Mouse (Mus musculus) CH12.LX (cell line): ENCODE measurements at regions not wholly inside any gene's neighbourhood (a gene's known extent, or its start where the extent isn't known, plus 50 kb on each side); places are given as distances from the start of the nearest gene placed in this dataset.

Experiments used
- DNase-seq: peaks from one replicate; pipeline ENCODE4 v3.0.0-alpha.2; 2013; ENCODE audit errors: extremely low read depth
- H3K27ac ChIP-seq: 2 replicates; pipeline ENCODE4 v1.5.1; 2012; ENCODE audit warnings: low read depth, mild to moderate bottlenecking, control low read depth, moderate library complexity; ENCODE audit not compliant: insufficient read depth
- H3K27me3 ChIP-seq: replicated peaks from 2 replicates; pipeline ENCODE3; 2012; ENCODE audit warnings: inconsistent platforms
- H3K36me3 ChIP-seq, 2 experiments: replicated peaks in 1 of 2; 2 replicates each; pipeline versions ENCODE3 to v1.6.1; 2012; ENCODE audit warnings: inconsistent platforms in 1 of 2, low read length in 1 of 2, mild to moderate bottlenecking in 1 of 2, mixed read lengths in 1 of 2, moderate library complexity in 1 of 2; ENCODE audit not compliant: control insufficient read depth in 1 of 2, insufficient read depth in 1 of 2
- H3K4me1 ChIP-seq, 2 experiments: 2 replicates each; pipeline ENCODE4 v1.6.1; 2012; ENCODE audit warnings: inconsistent platforms in 1 of 2, moderate library complexity in 1 of 2; ENCODE audit not compliant: insufficient read depth in 2 of 2, control insufficient read depth in 1 of 2
- H3K4me2 ChIP-seq: 2 replicates; pipeline ENCODE4 v1.6.1; 2012; ENCODE audit warnings: low read depth, mild to moderate bottlenecking, control low read depth; ENCODE audit not compliant: poor library complexity, insufficient read depth, severe bottlenecking
- H3K4me3 ChIP-seq, 3 experiments: fragments of 150-350 bp in 1 of 3; sonication (generic) in 1 of 3; replicated peaks in 1 of 3; 2 replicates each; pipeline versions ENCODE3 to v1.5.1; 2011 to 2012; ENCODE audit warnings: low read depth in 2 of 3, low read length in 2 of 3, mild to moderate bottlenecking in 2 of 3, moderate library complexity in 2 of 3, control low read depth in 1 of 3, improper control_type of control experiment in 1 of 3, inconsistent platforms in 1 of 3, mixed read lengths in 1 of 3; ENCODE audit not compliant: poor library complexity in 1 of 3
- H3K79me2 ChIP-seq: replicated peaks from 2 replicates; pipeline ENCODE4 v1.6.1; 2012; ENCODE audit warnings: mild to moderate bottlenecking, moderate library complexity; ENCODE audit not compliant: control insufficient read depth, poor library complexity, insufficient read depth, severe bottlenecking; ENCODE audit errors: extremely low read depth
- H3K9ac ChIP-seq: 2 replicates; pipeline ENCODE4 v1.6.1; 2012; ENCODE audit warnings: low read depth, mild to moderate bottlenecking, control low read depth, moderate library complexity; ENCODE audit not compliant: insufficient read depth
- H3K9me3 ChIP-seq: replicated peaks from 2 replicates; pipeline ENCODE3; 2012; ENCODE audit warnings: low read length, inconsistent platforms, mixed read lengths
- BHLHE40 ChIP-seq: IDR thresholded peaks from 2 replicates; pipeline ENCODE4 v1.6.1; 2011; ENCODE audit warnings: mild to moderate bottlenecking, low read depth, low read length, improper control_type of control experiment
- CHD1 ChIP-seq: IDR thresholded peaks from 2 replicates; pipeline ENCODE4 v1.6.1; 2012; ENCODE audit warnings: low read depth, low read length, improper control_type of control experiment, inconsistent platforms
- CHD2 ChIP-seq: IDR thresholded peaks from 2 replicates; pipeline ENCODE4 v1.6.1; 2011; ENCODE audit warnings: low read length, improper control_type of control experiment
- ELF1 ChIP-seq: IDR thresholded peaks from 2 replicates; pipeline ENCODE4 v1.6.1; 2014; ENCODE audit warnings: low read depth, mild to moderate bottlenecking, inconsistent platforms, low read length, improper control_type of control experiment
- EP300 ChIP-seq: IDR thresholded peaks from 2 replicates; pipeline ENCODE4 v1.6.1; 2011; ENCODE audit warnings: low read length, improper control_type of control experiment
- ETS1 ChIP-seq: conservative IDR thresholded peaks from 2 replicates; pipeline ENCODE4 v1.6.1; 2012; ENCODE audit warnings: low read depth, mild to moderate bottlenecking, inconsistent platforms, low read length, improper control_type of control experiment, moderate library complexity
- HCFC1 ChIP-seq: IDR thresholded peaks from 2 replicates; pipeline ENCODE4 v1.6.1; 2012; ENCODE audit warnings: low read depth, mild to moderate bottlenecking, inconsistent platforms, low read length, improper control_type of control experiment
- IRF4 ChIP-seq: IDR thresholded peaks from 2 replicates; pipeline ENCODE4 v1.6.1; 2014; ENCODE audit warnings: low read depth, mild to moderate bottlenecking, inconsistent platforms, low read length, improper control_type of control experiment
- JUND ChIP-seq: conservative IDR thresholded peaks from 2 replicates; pipeline ENCODE4 v1.6.1; 2011; ENCODE audit warnings: low read depth, low read length, improper control_type of control experiment
- KAT2A ChIP-seq: IDR thresholded peaks from 2 replicates; pipeline ENCODE4 v1.6.1; 2012; ENCODE audit warnings: low read length, improper control_type of control experiment, inconsistent platforms; ENCODE audit not compliant: insufficient replicate concordance
- MAFK ChIP-seq: IDR thresholded peaks from 2 replicates; pipeline ENCODE4 v1.6.1; 2011; ENCODE audit warnings: low read length, improper control_type of control experiment; ENCODE audit not compliant: insufficient replicate concordance
- MAX ChIP-seq: IDR thresholded peaks from 2 replicates; pipeline ENCODE4 v1.6.1; 2011; ENCODE audit warnings: low read length, improper control_type of control experiment
- MEF2A ChIP-seq: IDR thresholded peaks from 2 replicates; pipeline ENCODE4 v1.6.1; 2014; ENCODE audit warnings: low read depth, mild to moderate bottlenecking, inconsistent platforms, low read length, improper control_type of control experiment, borderline replicate concordance
- NELFE ChIP-seq: IDR thresholded peaks from 2 replicates; pipeline ENCODE4 v1.6.1; 2011; ENCODE audit warnings: low read depth, low read length, improper control_type of control experiment
- NRF1 ChIP-seq: IDR thresholded peaks from 2 replicates; pipeline ENCODE4 v1.6.1; 2014; ENCODE audit warnings: low read depth, mild to moderate bottlenecking, inconsistent platforms, low read length, improper control_type of control experiment, moderate library complexity
- SIN3A ChIP-seq: IDR thresholded peaks from 2 replicates; pipeline ENCODE4 v1.6.1; 2012; ENCODE audit warnings: low read length, improper control_type of control experiment, inconsistent platforms
- TBP ChIP-seq: conservative IDR thresholded peaks from 2 replicates; pipeline ENCODE4 v1.6.1; 2011; ENCODE audit warnings: low read depth, low read length, improper control_type of control experiment
- TCF12 ChIP-seq: IDR thresholded peaks from 2 replicates; pipeline ENCODE4 v1.6.1; 2014; ENCODE audit warnings: low read depth, mild to moderate bottlenecking, inconsistent platforms, low read length, improper control_type of control experiment
- USF2 ChIP-seq: conservative IDR thresholded peaks from 2 replicates; pipeline ENCODE4 v1.6.1; 2011; ENCODE audit warnings: low read depth, low read length, improper control_type of control experiment
- ZC3H11A ChIP-seq: IDR thresholded peaks from 2 replicates; pipeline ENCODE4 v1.6.1; 2012; ENCODE audit warnings: low read depth, mild to moderate bottlenecking, inconsistent platforms, low read length, improper control_type of control experiment
- ZNF384 ChIP-seq: IDR thresholded peaks from 2 replicates; pipeline ENCODE4 v1.6.1; 2012; ENCODE audit warnings: low read depth, low read length, improper control_type of control experiment, inconsistent platforms
- dilution Hi-C: fragments of 300-500 bp; cut with MboI; formaldehyde crosslinking; loops from 2 replicates; pipeline ENCODE4 v1.14.3; 2020; ENCODE audit warnings: low sequenced_read_pairs; ENCODE audit not compliant: extremely low pct_unique_long_range_greater_than_20kb, extremely low pct_ligation_motif_present
- in situ Hi-C: fragments of 300-500 bp; cut with MboI; formaldehyde crosslinking; loops from 3 replicates; pipeline ENCODE4 v1.14.3; 2019; ENCODE audit warnings: low sequenced_read_pairs, low pct_ligation_motif_present, low pct_unique_long_range_greater_than_20kb, mixed read lengths

DNA sequence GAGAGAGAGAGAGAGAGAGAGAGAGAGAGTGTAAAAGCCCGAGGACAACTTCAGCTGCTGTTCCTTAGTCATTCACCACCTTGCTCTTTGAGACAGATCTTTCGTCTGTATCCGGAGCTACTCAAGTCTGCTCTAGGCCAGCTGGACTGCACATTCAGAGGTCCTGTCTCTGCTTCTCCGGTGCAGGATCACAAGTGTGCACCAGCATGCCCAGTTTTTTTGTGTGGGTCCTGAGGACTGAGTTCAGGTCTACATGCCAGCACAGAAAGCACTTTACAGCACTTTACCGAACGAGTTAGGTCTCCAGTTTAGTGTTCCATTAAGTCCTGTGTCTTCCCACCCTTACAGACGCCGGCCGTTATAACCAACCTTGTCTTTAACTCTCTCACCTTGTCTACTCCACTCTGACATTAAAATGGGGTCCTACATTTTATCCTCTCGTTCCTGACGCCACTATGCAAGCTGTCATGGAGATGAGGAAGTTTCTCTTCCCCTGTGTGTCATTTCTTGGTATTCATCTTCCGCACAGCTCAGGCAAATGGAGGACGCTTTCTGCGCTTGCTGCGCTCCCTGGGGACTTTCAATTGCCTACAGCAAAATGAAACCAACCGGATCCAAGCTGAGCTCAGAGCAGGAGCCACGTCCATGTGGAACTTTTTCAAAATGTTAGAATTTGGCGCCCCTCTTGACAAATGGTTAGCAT lies 249.5 kb downstream of the Ankrd50 start:
- dilution Hi-C loops = no loop called here

DNA sequence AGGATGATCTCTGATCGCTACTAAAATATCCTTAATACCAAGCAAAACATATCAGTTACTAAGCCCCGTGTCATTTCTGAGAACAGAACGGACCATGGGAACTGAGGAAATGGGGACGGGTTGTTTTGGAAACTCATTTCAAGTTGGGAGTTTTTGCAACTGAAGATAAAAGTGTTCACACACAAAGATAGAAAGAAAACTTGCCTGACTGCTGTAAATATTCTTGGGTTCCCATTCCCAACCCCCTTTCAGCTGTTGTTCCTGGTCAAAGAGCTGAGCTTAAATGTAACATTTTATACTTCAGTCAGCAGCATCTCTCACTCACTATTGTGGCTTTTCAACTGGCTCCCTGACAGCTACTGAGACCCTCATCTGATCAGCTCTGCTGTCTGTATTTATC lies 250.1 kb downstream of the Ankrd50 start:
- no peaks in the 10 kb centered on the region for H3K36me3 ChIP-seq
- no peak overlapping the region for H3K4me3 ChIP-seq
- H3K79me2 ChIP-seq = no peaks in the 10 kb centered on the region
- peaks cover 5 to 29% of the 10 kb centered on the region in 2 experiments for H3K4me1 ChIP-seq
- in situ Hi-C loops = no loop called here
- H3K9me3 ChIP-seq = no peaks in the 10 kb centered on the region
- no peak for DNase-seq
- dilution Hi-C loops = no loop called here
- no peaks in the 10 kb centered on the region for H3K27me3 ChIP-seq
- TF ChIP-seq ZNF384 = no peak
- H3K27ac ChIP-seq = no peak overlapping the region
- peak overlapping the region; percentile 92; the same call in 1 of the 2 replicates for H3K4me2 ChIP-seq
- no peak overlapping the region for H3K9ac ChIP-seq

More for the DNA sequence above, 249.5 kb downstream of the Ankrd50 start:
- in situ Hi-C loops = no loop called here
- Histone ChIP-seq H3K9me3 (no peaks in the 10 kb centered on the region), H3K4me3 (peak overlapping the region; percentile 54 to 59 (median 55)), H3K27me3 (no peaks in the 10 kb centered on the region), H3K4me1 (peaks cover 5 to 29% of the 10 kb centered on the region in 2 experiments), H3K79me2 (no peaks in the 10 kb centered on the region), H3K36me3 (no peaks in the 10 kb centered on the region), H3K9ac (peak overlapping the region; percentile 35), H3K27ac (no peak overlapping the region), H3K4me2 (peak overlapping the region; percentile 92)
- DNase-seq = peak; percentile 81
- TF ChIP-seq ELF1 (0 out of 2 replicates have a peak, but pooled peaks have one; percentile 46), NRF1 (0 out of 2 replicates have a peak, but pooled peaks have one; percentile 17), EP300 (peak; percentile 66), ZC3H11A (no peak), SIN3A (0 out of 2 replicates have a peak, but pooled peaks have one; percentile 41), BHLHE40 (0 out of 2 replicates have a peak, but pooled peaks have one; percentile 25), HCFC1 (no peak), MEF2A (0 out of 2 replicates have a peak, but pooled peaks have one; percentile 33), IRF4 (peak; percentile 70), NELFE (no peak), ETS1 (no peak), MAFK (peak; percentile 43; the same call in 1 of the 2 replicates), TCF12 (no peak; the same call in 1 of the 2 replicates), MAX (0 out of 2 replicates have a peak, but pooled peaks have one; percentile 18), JUND (no peak), KAT2A (0 out of 2 replicates have a peak, but pooled peaks have one; percentile 39), CHD1 (0 out of 2 replicates have a peak, but pooled peaks have one; percentile 36), TBP (no peak), USF2 (no peak), CHD2 (0 out of 2 replicates have a peak, but pooled peaks have one; percentile 25)
